Mouse (Mus musculus) testis, postnatal 14 days (tissue): ENCODE results near the gene Olfr1499.
"Not testable (repeated sequence)": the region's sequence is repeated elsewhere in the genome, so short reads cannot be mapped to it uniquely, and the experiment has no call there.

Experiments used
- DNase-seq: peaks from one replicate; pipeline ENCODE4 v3.0.0; 2021; ENCODE audit warnings: low spot score

Gene Olfr1499

GRCm38 (mm10) chr19:13819347-13819746 is at the start of gene Olfr1499:
Olfr1499 (minus strand) TSS chr19:13819447.
- DNase-seq: no peak

GRCm38 (mm10) chr19:13861495-13861894 is 42.2 kb upstream of the Olfr1499 start, which contains the start of gene Olfr1502:
Olfr1502 (plus strand) TSS chr19:13861795.
- no peak for DNase-seq

GRCm38 (mm10) chr19:13850592-13850991 is 31.3 kb upstream of the Olfr1499 start, which contains the start of gene Olfr1501:
Olfr1501 (minus strand) TSS chr19:13850692.
- not testable (repeated sequence) for DNase-seq

GRCm38 (mm10) chr19:13830388-13830787 is 11.1 kb upstream of the Olfr1499 start, which contains the start of gene Olfr1500:
Olfr1500 (minus strand) TSS chr19:13830488.
- DNase-seq: no peak

GRCm38 (mm10) chr19:13828447-13828846 is 9.2 kb upstream of the Olfr1499 start:
- no peak for DNase-seq

- DNase-seq: no peak
These were observed 1.6 kb upstream of the Olfr1499 start for GRCm38 (mm10) chr19:13820847-13821246.

- no peak for DNase-seq
These were observed 420 bp downstream of the Olfr1499 start for GRCm38 (mm10) chr19:13818827-13819226.

GRCm38 (mm10) chr19:13812823-13813222 is 6.4 kb downstream of the Olfr1499 start:
- no peak for DNase-seq

- DNase-seq: not testable (repeated sequence)
These were observed 13.8 kb downstream of the Olfr1499 start for GRCm38 (mm10) chr19:13805486-13805885.

- no peak for DNase-seq
These were observed 21.1 kb downstream of the Olfr1499 start, which contains the start of gene Olfr1497 for GRCm38 (mm10) chr19:13798102-13798501. Olfr1497 (minus strand) TSS chr19:13798202.

GRCm38 (mm10) chr19:13777578-13777977 is 41.7 kb downstream of the Olfr1499 start, which contains the start of gene Olfr1496:
Olfr1496 (plus strand) TSS chr19:13777878.
- DNase-seq: no peak

GRCm38 (mm10) chr19:13768565-13769276 is 50.5 kb downstream of the Olfr1499 start:
- no peak for DNase-seq

GRCm38 (mm10) chr19:13764306-13764705 is 54.9 kb downstream of the Olfr1499 start, which contains the start of gene Olfr1495:
Olfr1495 (plus strand) TSS chr19:13764606.
- DNase-seq: no peak
